Mouse (Mus musculus) spleen, adult 18-20 months (tissue): ENCODE measurements at regions not wholly inside any gene's neighbourhood (a gene's known extent, or its start where the extent isn't known, plus 50 kb on each side); places are given as distances from the start of the nearest gene placed in this dataset.
A peak's percentile ranks its signal among the peaks of the same experiment; 100 is the strongest.

ENCODE experiments used
- DNase-seq, 2 experiments: peaks; one replicate each; pipeline ENCODE4 v3.0.0; 2022; ENCODE audit warnings: mixed read lengths in 2 of 2

DNA sequence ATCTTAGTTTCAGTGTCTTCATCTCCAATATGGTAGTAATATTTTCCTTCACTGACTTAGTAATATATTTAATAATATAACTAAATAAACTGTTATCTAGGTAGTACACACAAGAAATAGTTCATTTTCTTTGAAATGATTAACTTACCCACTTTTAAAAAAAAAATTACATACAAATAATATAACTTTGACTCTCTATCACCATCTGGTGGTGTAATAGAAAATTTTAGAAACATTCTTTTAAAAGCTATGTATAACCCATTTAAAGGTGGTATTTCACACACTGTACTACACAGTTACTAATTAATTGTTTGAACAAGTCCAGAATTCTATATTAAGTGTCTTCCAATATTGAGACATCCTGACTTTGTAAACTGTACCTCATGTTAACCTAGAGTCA, 53.9 kb upstream of the Olfr266 start:
- no peak for DNase-seq

DNA sequence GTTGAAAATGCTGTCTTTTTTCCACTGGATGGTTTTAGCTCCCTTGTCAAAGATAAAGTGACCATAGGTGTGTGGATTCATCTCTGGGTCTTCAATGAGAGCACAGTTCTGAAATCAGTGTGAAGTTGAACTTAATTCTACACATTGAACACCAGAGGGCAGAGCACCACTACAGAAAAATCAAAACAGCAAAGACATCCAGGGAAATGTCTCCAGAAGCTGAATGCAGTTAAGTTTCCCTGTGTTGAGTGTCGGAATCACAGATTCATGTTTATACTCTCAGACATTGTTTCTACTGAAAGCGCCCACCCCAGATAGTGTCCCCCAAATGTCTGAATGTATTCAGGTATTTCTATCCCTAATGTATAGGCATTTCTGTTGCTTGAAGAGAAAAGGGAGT, 77.1 kb upstream of the Olfr266 start:
- peak in 1 of 2 experiments; percentile 10 for DNase-seq

GRCm38 (mm10) chr3:106906668-106907067, 80.6 kb upstream of the Olfr266 start:
- DNase-seq = no peak

- no peak for DNase-seq
Observed at GRCm38 (mm10) chr3:106936067-106936466, 99.9 kb upstream of the Kcna3 start.

- DNase-seq = peak in 1 of 2 experiments; percentile 5
Observed at GRCm38 (mm10) chr3:106940095-106940494, 95.9 kb upstream of the Kcna3 start.

GRCm38 (mm10) chr3:106955555-106956446, 80.2 kb upstream of the Kcna3 start:
- DNase-seq = no peak

GRCm38 (mm10) chr3:106957162-106957895, 78.6 kb upstream of the Kcna3 start:
- DNase-seq = no peak

DNA sequence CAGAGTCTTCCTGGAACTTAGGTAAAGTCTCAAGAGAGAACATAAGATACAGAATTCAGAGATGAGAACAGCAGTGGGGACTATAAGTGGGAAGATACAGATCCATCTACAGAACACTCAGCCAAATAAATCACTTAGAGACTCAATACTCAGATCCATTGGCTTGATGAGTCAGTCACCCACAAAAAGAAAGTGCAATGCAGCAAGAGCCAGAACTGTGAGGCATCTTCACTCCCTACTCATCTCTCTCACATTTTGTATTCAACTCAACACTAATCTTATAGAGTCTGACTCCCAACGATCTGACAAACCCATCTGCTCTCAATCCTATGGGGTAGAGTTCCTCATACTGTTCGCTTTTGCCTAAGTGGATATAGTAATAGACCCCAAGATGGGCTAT, 77.8 kb upstream of the Kcna3 start:
- no peak for DNase-seq

DNA sequence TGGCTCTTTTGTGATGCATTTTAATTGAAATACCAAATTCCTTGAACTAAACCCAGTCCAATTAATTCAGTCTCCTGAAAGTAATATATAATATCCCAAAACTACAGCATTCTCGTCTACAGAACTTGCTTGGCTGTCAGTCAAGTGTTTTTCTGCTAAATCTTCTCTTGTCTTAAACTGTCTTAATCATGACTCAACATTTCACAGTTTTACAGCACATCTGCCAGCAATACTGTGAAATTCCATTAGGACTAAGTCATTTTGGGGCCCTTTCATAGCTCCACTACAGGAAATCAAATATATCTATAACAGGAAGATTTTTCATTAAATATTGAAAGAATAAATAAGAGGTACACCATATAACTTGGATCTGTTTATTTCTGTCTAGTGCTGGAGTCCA, 75.4 kb upstream of the Kcna3 start:
- DNase-seq = no peak

DNA sequence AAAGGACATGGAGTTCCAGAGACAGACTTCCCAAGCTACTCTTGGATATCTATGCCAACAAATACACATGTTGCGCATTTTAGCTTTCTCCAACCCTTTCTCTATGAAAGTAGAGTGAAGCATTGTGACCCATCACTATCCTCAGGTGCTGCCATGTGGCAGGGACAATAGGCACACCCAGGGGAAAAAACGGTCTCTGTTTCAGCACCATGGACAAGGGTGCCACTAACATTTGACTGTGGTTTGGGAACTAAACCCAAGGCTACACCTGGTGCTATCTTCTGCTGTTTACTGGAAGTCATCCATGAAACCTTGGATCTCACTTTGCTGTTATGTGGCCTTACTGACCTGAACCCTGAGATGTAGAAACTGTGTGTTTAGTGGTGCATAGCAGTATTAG, 73.5 kb upstream of the Kcna3 start:
- peak in 1 of 2 experiments; percentile 19 for DNase-seq

DNA sequence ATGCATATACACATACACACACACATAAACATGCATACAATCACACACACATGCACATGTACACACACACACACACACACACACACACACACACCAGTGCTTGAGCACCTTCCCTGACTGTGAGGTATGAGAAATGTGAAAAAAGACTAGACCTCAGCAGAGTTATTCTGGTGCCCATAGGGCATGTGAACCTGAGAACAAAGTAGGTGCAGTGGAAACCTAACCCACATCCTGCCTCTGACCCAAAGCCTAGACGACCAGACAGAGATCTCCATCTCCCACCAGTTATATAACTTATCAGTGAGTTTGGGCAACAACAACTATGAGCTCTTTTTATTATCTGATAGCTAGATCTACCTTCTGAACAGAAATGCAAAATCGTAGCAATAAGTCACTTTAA, 69.8 kb upstream of the Kcna3 start:
- DNase-seq = peak; percentile 8

DNA sequence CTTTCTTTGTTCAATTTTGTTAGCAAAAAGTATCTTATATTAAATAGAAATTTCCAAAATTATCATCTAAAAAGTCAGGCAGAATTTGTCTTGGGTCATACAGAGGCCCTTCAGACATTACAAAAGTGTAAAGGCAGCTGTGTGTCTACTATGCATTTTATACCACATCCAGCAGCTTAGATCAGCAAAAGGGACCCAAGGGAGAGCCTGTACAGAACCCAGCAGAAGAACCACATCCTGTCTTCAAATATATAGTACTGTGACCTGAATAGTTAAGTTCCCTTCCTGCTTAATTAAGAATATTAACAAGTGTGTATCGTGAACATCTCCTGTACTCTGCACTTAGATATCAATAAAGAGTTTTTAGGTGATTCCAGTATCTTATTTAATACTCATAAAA, 68.5 kb upstream of the Kcna3 start:
- no peak for DNase-seq

GRCm38 (mm10) chr3:106974114-106974789, 61.7 kb upstream of the Kcna3 start:
- DNase-seq = no peak

DNA sequence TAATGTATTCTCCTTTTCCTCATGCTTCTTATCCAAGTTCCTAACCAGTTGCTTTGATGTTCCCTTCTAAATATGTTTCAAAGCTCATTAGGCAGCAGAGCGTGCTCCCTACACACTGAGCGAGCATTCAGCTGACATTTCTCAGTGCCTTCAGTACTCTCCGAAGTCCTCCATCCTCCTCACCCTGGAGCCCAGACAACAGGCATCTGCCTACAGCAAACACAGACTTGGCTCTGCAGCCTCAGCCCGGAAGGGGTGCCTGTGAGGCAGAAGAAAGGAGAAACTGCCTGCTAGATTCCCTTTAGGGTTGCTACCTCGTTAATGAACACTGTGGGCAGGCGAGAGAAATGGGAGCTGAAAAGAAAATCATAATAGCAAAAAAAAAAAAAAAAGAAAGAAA, 57.2 kb upstream of the Kcna3 start:
- no peak for DNase-seq

- DNase-seq = no peak
Observed at GRCm38 (mm10) chr3:106980914-106981313, 55.1 kb upstream of the Kcna3 start.

DNA sequence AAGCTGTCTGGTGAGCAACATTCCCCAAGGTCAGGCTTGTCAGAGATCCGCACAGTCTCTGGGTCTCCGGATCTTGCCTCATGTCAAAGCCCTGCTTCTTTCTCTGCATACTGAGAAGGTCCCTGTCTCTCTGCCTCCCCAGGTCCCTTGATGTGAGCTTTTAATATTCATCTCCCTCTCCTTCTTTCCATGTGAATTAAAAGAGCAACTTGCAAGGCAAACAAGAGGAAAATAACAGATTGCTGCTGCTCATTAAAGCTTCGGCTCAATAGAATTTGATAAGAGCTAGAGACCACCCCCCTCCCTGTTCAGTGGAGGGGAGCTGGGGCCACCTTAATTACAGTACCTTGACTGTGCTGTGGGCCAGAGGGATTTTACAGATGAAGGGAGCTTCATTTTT, 54.6 kb upstream of the Kcna3 start:
- no peak for DNase-seq

GRCm38 (mm10) chr3:106984231-106984630, 51.7 kb upstream of the Kcna3 start:
- no peak for DNase-seq
